Mouse (Mus musculus): Measurements from ENCODE around the gene Mrps26. TPM values are rescaled to one million over a fixed set of nuclear protein-coding genes. Genes with fewer than 3 reads are reported as not detected.
"Not testable (repeated sequence)": the region's sequence is repeated elsewhere in the genome, so short reads cannot be mapped to it uniquely, and the experiment has no call there.

Gene Mrps26
- 92.2 and 96.8 TPM in 2 replicates for polyA plus RNA-seq (2015; fragmentation: Nextera tagmentation; extraction: Ambion mirVana)

DNA sequence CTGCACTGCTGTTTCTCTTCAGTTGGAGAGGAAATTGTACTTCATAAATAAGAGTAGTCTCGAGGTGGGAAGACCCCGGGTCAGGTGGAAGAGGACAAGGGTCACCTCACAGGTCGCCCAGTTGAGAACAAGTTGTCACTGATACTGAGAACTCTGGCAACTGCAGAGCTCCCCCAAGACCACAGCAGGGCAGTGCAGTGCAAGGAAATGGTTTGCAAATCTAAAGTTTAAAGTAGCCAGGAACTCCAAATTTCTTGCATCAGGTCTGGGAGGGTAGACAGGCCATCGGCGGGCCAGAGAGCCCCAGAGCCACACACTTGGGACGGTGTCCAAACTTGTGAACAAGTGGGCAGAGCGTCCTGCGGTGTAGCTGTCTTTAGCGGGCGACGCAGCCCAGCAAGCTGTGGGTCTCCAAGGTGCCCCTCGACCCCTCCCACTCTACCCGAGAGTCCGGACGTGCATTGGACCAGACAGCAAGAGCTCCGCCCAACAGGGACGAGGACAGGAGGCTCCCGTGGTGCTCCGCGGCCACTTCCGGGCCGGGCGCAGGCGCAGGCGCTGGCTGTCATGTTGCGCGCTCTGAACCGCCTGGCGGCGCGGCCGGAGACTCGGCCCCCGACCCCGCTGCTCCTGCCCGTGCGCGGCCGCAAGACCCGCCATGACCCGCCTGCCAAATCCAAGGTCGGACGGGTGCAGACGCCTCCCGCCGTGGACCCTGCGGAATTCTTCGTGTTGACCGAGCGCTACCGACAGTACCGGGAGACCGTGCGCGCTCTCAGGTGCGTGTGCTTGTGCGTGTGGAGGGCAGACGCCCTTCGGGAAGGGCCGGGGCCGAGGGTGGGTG lies at the start of gene Mrps26:
Gene Mrps26, plus strand, starts transcription at position 531 of the 844 bp plus-strand sequence.
- peak within 1 kb of the TSS; percentile 91 for H3K9ac ChIP-seq (ENCODE audit: low read depth, low read length)
- no peaks in the 10 kb centered on the region for H3K27me3 ChIP-seq (replicated peaks; ENCODE audit: control insufficient read depth, insufficient read depth, low read length)
- peaks cover 14% of the 10 kb centered on the region for H3K4me1 ChIP-seq (ENCODE audit: control insufficient read depth, insufficient read depth, low read length)
- peak within 1 kb of the TSS; percentile 57 for H3K27ac ChIP-seq (ENCODE audit: low read length)
- ATAC-seq, result peak; percentile 99
- H3K4me2 ChIP-seq (ENCODE audit: low read depth, low read length), result peak within 1 kb of the TSS; percentile 89
- 0 out of 2 replicates have a peak, but pooled peaks cover 3% of the 10 kb centered on the region for H3K36me3 ChIP-seq (ENCODE audit: control insufficient read depth, insufficient read depth, low read length)
- H3K9me3 ChIP-seq (ENCODE audit: control insufficient read depth, low read length), result no peaks in the 10 kb centered on the region
- peak within 1 kb of the TSS; percentile 86 for H3K4me3 ChIP-seq (ENCODE audit: low read length)
- under 1% methylated on average over 61 of the region's 61 CpGs for WGBS

DNA sequence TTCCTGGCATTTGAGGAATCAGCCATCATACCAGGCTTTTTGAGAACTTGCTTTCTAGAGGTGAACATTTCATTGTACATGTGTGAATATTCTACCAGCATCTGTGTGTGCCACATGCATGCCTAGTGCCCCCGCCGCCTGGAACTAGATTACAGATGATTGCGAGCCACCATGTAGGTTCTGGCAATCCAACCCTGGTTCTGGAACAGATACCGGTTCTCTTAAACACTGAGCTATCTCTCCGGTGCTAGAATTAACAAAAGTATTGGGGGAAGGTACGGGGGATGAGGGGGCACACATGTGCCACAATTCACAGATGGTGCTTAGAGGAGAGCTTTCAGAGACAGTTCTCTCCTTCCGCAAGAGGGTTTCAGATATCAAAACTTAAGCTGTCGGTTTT lies 49.6 kb upstream of the Mrps26 start:
- H3K9me3 ChIP-seq (ENCODE audit: control insufficient read depth, low read length), result no peaks in the 10 kb centered on the region
- whole genome bisulfite sequencing, result 94% methylated on average over 8 of the region's 8 CpGs

DNA sequence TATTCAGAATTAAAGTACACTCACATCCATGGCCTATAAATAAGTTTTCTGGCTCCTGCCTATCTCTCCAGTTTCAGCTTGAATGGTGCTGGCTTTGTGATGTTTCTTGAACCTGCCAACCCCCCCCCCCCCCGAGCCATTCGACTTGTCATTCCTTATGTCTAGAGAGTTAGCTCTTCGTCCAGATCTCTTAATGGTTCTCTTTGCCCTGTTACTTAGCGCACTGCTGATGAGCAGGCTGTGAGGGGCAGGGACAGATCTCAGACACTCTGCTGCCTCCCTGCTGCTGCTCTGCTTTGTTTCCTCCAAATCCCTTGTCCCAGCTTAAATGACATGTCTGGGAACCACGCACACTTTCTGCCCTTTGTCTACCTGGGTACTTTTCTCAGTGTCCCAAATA lies 47.8 kb upstream of the Mrps26 start:
- Histone ChIP-seq H3K4me3 (ENCODE audit: low read length) (no peak overlapping the region), H3K9me3 (ENCODE audit: control insufficient read depth, low read length) (no peaks in the 10 kb centered on the region), H3K36me3 (ENCODE audit: control insufficient read depth, insufficient read depth, low read length) (peaks cover 2% of the 10 kb centered on the region; the same call in 1 of the 2 replicates), H3K27me3 (replicated peaks; ENCODE audit: control insufficient read depth, insufficient read depth, low read length) (no peaks in the 10 kb centered on the region), H3K27ac (ENCODE audit: low read length) (no peak overlapping the region), H3K9ac (ENCODE audit: low read depth, low read length) (no peak overlapping the region), H3K4me2 (ENCODE audit: low read depth, low read length) (no peak overlapping the region), H3K4me1 (ENCODE audit: control insufficient read depth, insufficient read depth, low read length) (no peaks in the 10 kb centered on the region)
- 73% methylated on average over 5 of the region's 5 CpGs for WGBS
- no peak for ATAC-seq

More for the DNA sequence above, 49.6 kb upstream of the Mrps26 start:
- H3K27ac ChIP-seq (ENCODE audit: low read length), result no peak overlapping the region
- H3K4me3 ChIP-seq (ENCODE audit: low read length), result no peak overlapping the region
- no peak overlapping the region for H3K4me2 ChIP-seq (ENCODE audit: low read depth, low read length)
- ATAC-seq, result no peak
- H3K4me1 ChIP-seq (ENCODE audit: control insufficient read depth, insufficient read depth, low read length), result no peaks in the 10 kb centered on the region
- peaks cover 2% of the 10 kb centered on the region; the same call in 1 of the 2 replicates for H3K36me3 ChIP-seq (ENCODE audit: control insufficient read depth, insufficient read depth, low read length)
- no peaks in the 10 kb centered on the region for H3K27me3 ChIP-seq (replicated peaks; ENCODE audit: control insufficient read depth, insufficient read depth, low read length)
- H3K9ac ChIP-seq (ENCODE audit: low read depth, low read length), result no peak overlapping the region

DNA sequence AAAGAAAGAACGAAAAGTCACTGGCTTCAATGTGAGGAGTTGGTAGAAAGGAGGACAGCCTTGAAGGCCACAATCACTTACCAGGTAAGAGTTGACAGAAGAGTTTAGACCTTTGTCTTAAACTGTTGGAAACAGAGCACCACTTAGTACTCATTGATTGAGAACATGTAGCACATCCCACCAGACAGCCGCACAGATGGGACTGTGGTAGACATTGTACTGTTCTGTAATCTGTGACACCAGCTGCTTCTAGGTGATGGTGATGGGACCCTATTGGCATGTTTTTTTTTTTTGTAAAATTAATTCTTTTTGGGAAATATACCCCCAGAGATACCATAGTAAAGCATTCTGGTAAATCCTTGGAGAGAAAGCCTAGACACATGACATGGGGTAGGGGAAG lies 41.6 kb upstream of the Mrps26 start:
- WGBS, result 94% methylated on average over 2 of the region's 2 CpGs

GRCm38 (mm10) chr2:130525480-130525879 lies 38.1 kb upstream of the Mrps26 start:
- H3K9ac ChIP-seq (ENCODE audit: low read depth, low read length); H3K36me3 ChIP-seq (ENCODE audit: control insufficient read depth, insufficient read depth, low read length); H3K4me2 ChIP-seq (ENCODE audit: low read depth, low read length); ATAC-seq; H3K4me3 ChIP-seq (ENCODE audit: low read length); H3K27ac ChIP-seq (ENCODE audit: low read length); H3K4me1 ChIP-seq (ENCODE audit: control insufficient read depth, insufficient read depth, low read length); H3K27me3 ChIP-seq (replicated peaks; ENCODE audit: control insufficient read depth, insufficient read depth, low read length); H3K9me3 ChIP-seq (ENCODE audit: control insufficient read depth, low read length): not testable (repeated sequence)
- 95% methylated on average over 3 of the region's 4 CpGs for WGBS

More for the DNA sequence above, 41.6 kb upstream of the Mrps26 start:
- Histone ChIP-seq H3K4me1 (ENCODE audit: control insufficient read depth, insufficient read depth, low read length) (no peaks in the 10 kb centered on the region), H3K9ac (ENCODE audit: low read depth, low read length) (no peak overlapping the region), H3K36me3 (ENCODE audit: control insufficient read depth, insufficient read depth, low read length) (no peaks in the 10 kb centered on the region), H3K4me3 (ENCODE audit: low read length) (no peak overlapping the region), H3K4me2 (ENCODE audit: low read depth, low read length) (no peak overlapping the region), H3K9me3 (ENCODE audit: control insufficient read depth, low read length) (no peaks in the 10 kb centered on the region), H3K27ac (ENCODE audit: low read length) (no peak overlapping the region), H3K27me3 (replicated peaks; ENCODE audit: control insufficient read depth, insufficient read depth, low read length) (no peaks in the 10 kb centered on the region)
- ATAC-seq, result no peak

DNA sequence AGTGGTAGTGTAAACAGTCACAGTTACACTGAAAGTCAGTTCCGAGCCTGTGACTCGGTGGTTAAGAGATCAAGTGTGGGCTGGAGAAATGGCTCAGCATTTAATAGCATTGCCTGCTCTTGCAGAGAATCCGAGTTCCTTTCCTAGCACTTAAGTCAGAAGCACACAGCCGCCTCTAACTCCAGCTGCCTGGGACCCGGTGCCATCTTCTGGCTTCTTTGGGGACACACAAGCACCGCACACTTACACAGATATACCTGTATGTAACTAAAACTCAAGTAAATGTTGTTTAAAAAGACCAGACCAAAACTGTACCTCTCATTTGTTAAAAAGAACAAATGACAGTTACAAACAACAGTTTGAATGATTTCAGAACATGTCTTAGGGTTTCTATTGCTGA lies 35.1 kb upstream of the Mrps26 start:
- ATAC-seq, result no peak
- Histone ChIP-seq H3K36me3 (ENCODE audit: control insufficient read depth, insufficient read depth, low read length) (no peaks in the 10 kb centered on the region), H3K4me2 (ENCODE audit: low read depth, low read length) (no peak overlapping the region), H3K9ac (ENCODE audit: low read depth, low read length) (no peak overlapping the region), H3K4me3 (ENCODE audit: low read length) (no peak overlapping the region), H3K27me3 (replicated peaks; ENCODE audit: control insufficient read depth, insufficient read depth, low read length) (no peaks in the 10 kb centered on the region), H3K4me1 (ENCODE audit: control insufficient read depth, insufficient read depth, low read length) (no peaks in the 10 kb centered on the region), H3K9me3 (ENCODE audit: control insufficient read depth, low read length) (no peaks in the 10 kb centered on the region), H3K27ac (ENCODE audit: low read length) (no peak overlapping the region)
- WGBS, result 86% methylated on average over 6 of the region's 6 CpGs

GRCm38 (mm10) chr2:130529290-130529689 lies 34.3 kb upstream of the Mrps26 start:
- WGBS, result 94% methylated on average over 2 of the region's 2 CpGs
- no peaks in the 10 kb centered on the region for H3K9me3 ChIP-seq (ENCODE audit: control insufficient read depth, low read length)
- 0 out of 2 replicates have a peak, but pooled peaks cover 2% of the 10 kb centered on the region for H3K36me3 ChIP-seq (ENCODE audit: control insufficient read depth, insufficient read depth, low read length)
- no peak overlapping the region for H3K27ac ChIP-seq (ENCODE audit: low read length)
- no peak overlapping the region for H3K9ac ChIP-seq (ENCODE audit: low read depth, low read length)
- ATAC-seq, result no peak
- H3K4me2 ChIP-seq (ENCODE audit: low read depth, low read length), result no peak overlapping the region
- no peak overlapping the region for H3K4me3 ChIP-seq (ENCODE audit: low read length)
- no peaks in the 10 kb centered on the region for H3K4me1 ChIP-seq (ENCODE audit: control insufficient read depth, insufficient read depth, low read length)
- H3K27me3 ChIP-seq (replicated peaks; ENCODE audit: control insufficient read depth, insufficient read depth, low read length), result no peaks in the 10 kb centered on the region

DNA sequence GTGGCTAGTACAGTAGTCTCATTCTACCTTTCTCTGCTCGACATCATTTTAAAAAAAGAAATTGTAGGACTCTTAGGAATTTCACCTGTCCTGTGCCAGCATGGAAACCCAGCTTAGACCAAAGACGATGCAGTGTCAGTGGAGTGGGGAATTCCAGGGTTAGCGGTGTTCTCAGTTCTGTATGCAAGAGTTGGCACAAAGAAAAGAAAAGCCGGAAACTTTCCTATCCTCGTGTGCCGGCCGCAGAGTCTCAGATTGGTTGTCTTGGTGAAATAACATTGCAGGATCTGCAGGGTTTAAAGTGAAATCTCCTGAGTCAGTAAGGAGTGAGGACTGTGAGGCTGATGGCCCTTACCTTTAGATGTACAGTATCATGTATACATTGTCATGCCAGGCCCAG lies 33.6 kb upstream of the Mrps26 start:
- WGBS, result 92% methylated on average over 7 of the region's 7 CpGs

DNA sequence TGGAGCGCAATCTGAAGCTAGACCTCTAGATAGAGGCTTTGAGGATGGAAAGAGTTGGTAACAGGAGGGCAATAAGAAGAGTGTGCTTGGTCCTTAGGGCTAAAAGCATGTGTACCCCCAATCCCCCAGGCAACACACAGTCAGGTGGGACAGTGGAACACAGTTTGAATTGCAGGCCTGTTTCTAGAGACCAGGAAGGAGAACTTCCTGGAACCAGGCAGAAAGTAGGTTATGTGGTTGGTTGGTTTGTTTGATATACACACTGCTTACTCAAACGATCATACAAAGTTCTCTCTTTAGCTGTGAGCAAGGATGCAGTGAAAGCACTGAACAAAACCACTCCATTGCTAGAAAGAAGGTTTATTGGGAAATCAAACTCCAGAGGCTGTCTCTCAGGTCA lies 31.3 kb upstream of the Mrps26 start:
- H3K36me3 ChIP-seq (ENCODE audit: control insufficient read depth, insufficient read depth, low read length), result 0 out of 2 replicates have a peak, but pooled peaks cover 2% of the 10 kb centered on the region
- H3K9me3 ChIP-seq (ENCODE audit: control insufficient read depth, low read length), result no peaks in the 10 kb centered on the region
- ATAC-seq, result no peak
- no peak overlapping the region for H3K27ac ChIP-seq (ENCODE audit: low read length)
- no peak overlapping the region for H3K4me2 ChIP-seq (ENCODE audit: low read depth, low read length)
- H3K4me1 ChIP-seq (ENCODE audit: control insufficient read depth, insufficient read depth, low read length), result no peaks in the 10 kb centered on the region
- no peaks in the 10 kb centered on the region for H3K27me3 ChIP-seq (replicated peaks; ENCODE audit: control insufficient read depth, insufficient read depth, low read length)
- H3K9ac ChIP-seq (ENCODE audit: low read depth, low read length), result no peak overlapping the region
- H3K4me3 ChIP-seq (ENCODE audit: low read length), result no peak overlapping the region
- 71% methylated on average over 2 of the region's 2 CpGs for WGBS

More for the DNA sequence above, 33.6 kb upstream of the Mrps26 start:
- Histone ChIP-seq H3K4me2 (ENCODE audit: low read depth, low read length) (no peak overlapping the region), H3K9ac (ENCODE audit: low read depth, low read length) (no peak overlapping the region), H3K4me3 (ENCODE audit: low read length) (no peak overlapping the region), H3K27me3 (replicated peaks; ENCODE audit: control insufficient read depth, insufficient read depth, low read length) (no peaks in the 10 kb centered on the region), H3K9me3 (ENCODE audit: control insufficient read depth, low read length) (no peaks in the 10 kb centered on the region), H3K4me1 (ENCODE audit: control insufficient read depth, insufficient read depth, low read length) (no peaks in the 10 kb centered on the region), H3K36me3 (ENCODE audit: control insufficient read depth, insufficient read depth, low read length) (0 out of 2 replicates have a peak, but pooled peaks cover 2% of the 10 kb centered on the region), H3K27ac (ENCODE audit: low read length) (no peak overlapping the region)
- no peak for ATAC-seq

All from intestine, embryonic 16.5 days (tissue).